Mouse (Mus musculus) forebrain, embryonic 15.5 days (tissue): Measurements from ENCODE around the gene Grtp1. TPM values are rescaled to one million over a fixed set of nuclear protein-coding genes. Genes with fewer than 3 reads are reported as not detected.
A peak's percentile ranks its signal among the peaks of the same experiment; 100 is the strongest.

Source experiments
- ATAC-seq: fragments of 200-750 bp; cut with Nextera tagmentation; replicated peaks from 2 replicates; pipeline ENCODE4 v1.8.0; 2017; ENCODE audit warnings: mild to moderate bottlenecking, moderate TSS enrichment, moderate library complexity
- H3K27ac ChIP-seq: fragments of 300-500 bp; sonication (generic); replicated peaks from 2 replicates; pipeline ENCODE4 v1.5.1; 2015; ENCODE audit warnings: mild to moderate bottlenecking, inconsistent platforms
- H3K27me3 ChIP-seq: fragments of 300-500 bp; sonication (generic); 2 replicates; pipeline ENCODE4 v1.6.1; 2015; ENCODE audit warnings: inconsistent platforms
- H3K36me3 ChIP-seq: fragments of 300-500 bp; sonication (generic); 2 replicates; pipeline ENCODE4 v1.6.1; 2015; ENCODE audit warnings: mild to moderate bottlenecking, inconsistent platforms
- H3K4me1 ChIP-seq: fragments of 300-500 bp; sonication (generic); 2 replicates; pipeline ENCODE4 v1.6.1; 2015; ENCODE audit warnings: inconsistent platforms
- H3K4me2 ChIP-seq: fragments of 300-500 bp; sonication (generic); replicated peaks from 2 replicates; pipeline ENCODE4 v1.6.1; 2015; ENCODE audit warnings: mild to moderate bottlenecking, inconsistent platforms
- H3K4me3 ChIP-seq: fragments of 300-500 bp; sonication (generic); 2 replicates; pipeline ENCODE4 v1.5.1; 2015; ENCODE audit warnings: mild to moderate bottlenecking, inconsistent platforms
- H3K9ac ChIP-seq: fragments of 300-500 bp; sonication (generic); replicated peaks from 2 replicates; pipeline ENCODE4 v1.6.1; 2015; ENCODE audit warnings: mild to moderate bottlenecking, inconsistent platforms
- H3K9me3 ChIP-seq: fragments of 300-500 bp; sonication (generic); 2 replicates; pipeline ENCODE4 v1.6.1; 2016; ENCODE audit warnings: inconsistent platforms
- WGBS: fragments of 180-500 bp; shearing (Covaris S2); methylation state at CpG from one replicate; pipeline ENCODE4 v1.1.7; 2015; ENCODE audit warnings: mixed read lengths; 5-methylcytosine and 5-hydroxymethylcytosine counted together
- polyA plus RNA-seq: library from polyadenylated mRNA; unstranded; fragments of >200 nt; fragmentation: Nextera tagmentation; extraction: Ambion mirVana; gene quantifications from 2 replicates; pipeline ENCODE4 v1.2.1, GENCODE M21; 2015

Gene Grtp1
- polyA plus RNA-seq, 1 experiment from 2014 or later, result 23.4 TPM

DNA sequence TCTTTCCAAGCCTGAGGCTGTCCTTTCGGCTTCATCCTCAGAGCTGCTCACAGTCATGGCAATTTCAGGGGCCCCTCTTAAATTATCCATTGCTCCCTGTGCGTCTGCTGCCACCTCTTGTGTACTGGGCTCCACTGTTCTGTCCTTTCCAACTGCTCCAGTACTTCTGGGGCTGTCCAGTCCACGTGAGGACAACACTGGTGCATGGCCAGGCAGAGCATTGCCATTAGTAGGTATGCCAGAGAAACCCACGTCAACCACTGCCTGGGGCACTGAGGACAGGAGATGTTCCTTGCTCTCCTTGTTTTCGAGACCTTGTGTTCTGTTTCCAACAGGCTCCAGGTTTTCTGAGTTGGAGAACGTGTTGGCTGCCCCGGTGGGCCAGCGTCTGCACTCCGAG is 24.0 kb upstream of the Grtp1 start:
- no peak overlapping the region for H3K4me3 ChIP-seq
- H3K27me3 ChIP-seq, result no peaks in the 10 kb centered on the region
- no peaks in the 10 kb centered on the region for H3K9me3 ChIP-seq
- H3K4me1 ChIP-seq, result 0 out of 2 replicates have a peak, but pooled peaks cover 3% of the 10 kb centered on the region
- no peak overlapping the region for H3K4me2 ChIP-seq
- no peak overlapping the region for H3K9ac ChIP-seq
- no peak for ATAC-seq
- 86% methylated on average over 9 of the region's 9 CpGs for WGBS
- H3K36me3 ChIP-seq, result no peaks in the 10 kb centered on the region
- H3K27ac ChIP-seq, result no peak overlapping the region

DNA sequence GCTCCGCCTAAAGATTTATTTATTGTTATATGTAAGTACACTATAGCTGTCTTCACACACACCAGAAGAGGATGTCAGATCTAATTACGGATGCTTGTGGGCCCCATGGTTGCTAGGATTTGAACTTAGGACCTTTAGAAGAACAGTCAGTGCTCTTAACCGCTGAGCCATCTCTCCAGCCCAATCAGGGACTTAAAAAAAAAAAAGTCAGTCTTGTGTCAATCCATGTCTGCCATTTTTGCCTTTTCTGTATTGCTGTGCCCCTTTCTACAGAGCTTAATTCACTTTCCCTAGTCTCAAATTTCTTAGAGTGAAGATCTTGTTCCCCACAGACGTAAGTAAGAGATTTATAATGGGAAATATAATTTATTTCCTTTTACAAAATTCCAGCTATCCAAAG is 18.0 kb upstream of the Grtp1 start:
- ATAC-seq, result no peak
- no peaks in the 10 kb centered on the region for H3K9me3 ChIP-seq
- 86% methylated on average over 4 of the region's 4 CpGs for WGBS
- no peaks in the 10 kb centered on the region for H3K27me3 ChIP-seq
- no peaks in the 10 kb centered on the region for H3K36me3 ChIP-seq
- no peak overlapping the region for H3K9ac ChIP-seq
- no peaks in the 10 kb centered on the region for H3K4me1 ChIP-seq
- H3K4me2 ChIP-seq, result no peak overlapping the region
- H3K27ac ChIP-seq, result no peak overlapping the region
- no peak overlapping the region for H3K4me3 ChIP-seq

GRCm38 (mm10) chr8:13217986-13218385 is 17.6 kb upstream of the Grtp1 start:
- Histone ChIP-seq H3K9me3 (no peaks in the 10 kb centered on the region), H3K4me3 (no peak overlapping the region), H3K27ac (no peak overlapping the region), H3K4me1 (peaks cover 4% of the 10 kb centered on the region), H3K36me3 (no peaks in the 10 kb centered on the region), H3K4me2 (no peak overlapping the region), H3K9ac (no peak overlapping the region), H3K27me3 (no peaks in the 10 kb centered on the region)
- ATAC-seq, result no peak

DNA sequence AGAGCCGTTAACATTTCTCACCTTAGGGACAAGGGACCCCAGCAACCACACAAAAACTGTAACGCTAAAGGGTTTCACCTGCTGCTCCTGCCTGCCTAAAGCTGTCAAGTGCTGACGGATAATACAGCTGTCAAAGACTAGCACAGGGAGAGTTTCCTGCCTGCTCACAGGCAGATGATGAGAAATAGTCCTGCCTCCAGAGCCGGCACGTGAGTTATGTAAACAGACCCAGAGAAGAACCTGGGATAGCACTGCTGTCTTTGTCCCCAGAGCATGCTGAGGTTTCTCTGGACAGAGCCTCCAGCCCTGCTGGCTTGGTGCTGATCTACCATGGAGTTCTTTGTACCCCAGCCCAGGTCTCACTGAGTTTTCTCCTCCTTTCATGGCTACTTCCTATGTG is 16.7 kb upstream of the Grtp1 start:
- WGBS, result 63% methylated on average over 5 of the region's 5 CpGs
- no peak for ATAC-seq

DNA sequence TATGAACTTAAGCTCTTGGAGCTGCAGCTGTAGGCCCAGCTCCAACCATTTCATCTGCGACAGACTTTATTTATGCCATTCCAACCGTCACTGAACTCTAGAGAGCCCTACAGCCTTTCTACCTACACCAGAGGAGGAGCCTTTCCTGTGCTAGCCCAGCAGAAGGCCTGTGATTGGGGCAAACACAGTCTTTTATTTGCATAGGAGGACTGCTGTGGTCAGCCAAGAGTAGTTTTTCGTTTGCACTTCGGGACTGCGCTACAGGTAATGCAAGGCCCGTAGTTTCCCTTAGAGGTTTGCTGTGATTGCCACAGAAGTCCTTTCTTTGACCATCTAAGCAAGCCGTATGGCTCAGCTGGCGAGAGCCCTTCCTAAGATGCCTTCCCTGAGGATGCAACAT is 16.0 kb upstream of the Grtp1 start:
- ATAC-seq, result no peak
- no peak overlapping the region for H3K4me2 ChIP-seq
- H3K36me3 ChIP-seq, result no peaks in the 10 kb centered on the region
- H3K27me3 ChIP-seq, result no peaks in the 10 kb centered on the region
- no peaks in the 10 kb centered on the region for H3K9me3 ChIP-seq
- H3K4me1 ChIP-seq, result peaks cover 5% of the 10 kb centered on the region
- WGBS, result 74% methylated on average over 8 of the region's 8 CpGs
- no peak overlapping the region for H3K27ac ChIP-seq
- H3K9ac ChIP-seq, result no peak overlapping the region
- H3K4me3 ChIP-seq, result no peak overlapping the region

More for the DNA sequence above, 16.7 kb upstream of the Grtp1 start:
- no peak overlapping the region for H3K9ac ChIP-seq
- no peak overlapping the region for H3K4me2 ChIP-seq
- H3K36me3 ChIP-seq, result no peaks in the 10 kb centered on the region
- H3K9me3 ChIP-seq, result no peaks in the 10 kb centered on the region
- no peaks in the 10 kb centered on the region for H3K27me3 ChIP-seq
- peaks cover 5% of the 10 kb centered on the region for H3K4me1 ChIP-seq
- no peak overlapping the region for H3K4me3 ChIP-seq
- no peak overlapping the region for H3K27ac ChIP-seq

DNA sequence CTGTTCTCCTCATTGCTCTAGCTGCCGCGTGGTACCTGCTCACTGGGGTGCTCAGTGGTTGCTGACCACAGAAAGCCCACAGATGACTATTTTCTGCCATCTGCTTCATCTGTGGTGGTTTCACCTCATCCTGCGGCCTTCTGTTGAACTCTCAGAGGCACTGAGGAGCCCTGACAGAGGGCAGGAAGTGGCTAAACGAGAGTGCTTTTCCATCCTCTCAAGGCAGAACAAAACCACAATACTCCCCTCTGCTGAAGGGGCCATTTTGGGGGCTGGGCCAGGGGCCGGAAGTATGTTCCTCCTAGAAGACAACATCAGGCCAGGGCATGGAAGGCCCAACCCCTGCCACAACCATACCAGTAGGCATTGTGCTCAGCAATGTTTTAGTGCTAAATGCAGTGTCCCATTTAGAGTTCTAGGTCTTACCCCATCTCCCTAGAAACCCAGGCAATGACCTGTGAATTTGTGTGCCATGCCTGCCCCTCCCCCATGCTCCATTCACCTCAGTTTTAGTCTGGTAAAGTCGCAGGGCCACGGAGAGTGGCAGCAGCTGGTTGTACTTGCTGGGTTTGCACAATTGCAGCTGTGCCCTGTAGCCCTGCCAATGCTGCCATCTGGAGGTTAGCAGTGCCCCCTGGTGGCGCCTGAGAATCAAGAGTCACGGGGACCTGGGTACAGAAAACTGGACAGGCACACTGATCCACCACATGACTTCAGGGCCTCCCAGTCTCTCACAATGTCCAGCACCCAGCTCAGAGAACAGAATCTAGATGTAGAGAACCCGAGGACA is 13.3 kb upstream of the Grtp1 start:
- Histone ChIP-seq H3K4me1 (peaks cover 5% of the 10 kb centered on the region), H3K4me3 (no peak overlapping the region), H3K9me3 (no peaks in the 10 kb centered on the region), H3K4me2 (peak overlapping the region; percentile 28; the same call in 1 of the 2 replicates), H3K27ac (no peak overlapping the region), H3K36me3 (no peaks in the 10 kb centered on the region), H3K9ac (no peak overlapping the region), H3K27me3 (no peaks in the 10 kb centered on the region)
- ATAC-seq, result peak; percentile 72
- 24% methylated on average over 10 of the region's 10 CpGs for WGBS

DNA sequence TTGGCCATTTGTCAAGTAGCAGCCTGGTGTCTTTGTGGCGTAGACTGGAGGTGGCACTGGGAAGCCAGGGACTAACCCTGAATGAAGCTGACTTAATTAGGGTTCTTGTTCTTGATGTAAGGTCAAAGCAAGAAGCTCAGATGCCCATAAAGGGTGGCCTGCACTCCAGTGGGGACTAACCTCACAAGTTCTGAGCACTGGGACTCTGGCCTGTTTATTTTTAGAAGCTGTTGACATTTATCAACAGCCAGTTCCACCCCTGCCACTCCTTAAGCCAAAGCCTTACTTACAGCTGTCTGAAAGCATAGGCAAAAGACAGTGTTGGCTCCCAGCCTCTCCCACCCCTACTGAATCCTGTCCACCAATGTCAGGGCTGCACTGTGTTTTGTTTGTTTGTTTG is 9.3 kb upstream of the Grtp1 start:
- H3K36me3 ChIP-seq, result no peaks in the 10 kb centered on the region
- no peak overlapping the region for H3K27ac ChIP-seq
- H3K27me3 ChIP-seq, result no peaks in the 10 kb centered on the region
- ATAC-seq, result no peak
- H3K9ac ChIP-seq, result no peak overlapping the region
- no peak overlapping the region for H3K4me3 ChIP-seq
- 50% methylated on average over 1 of the region's 1 CpGs for WGBS
- no peaks in the 10 kb centered on the region for H3K9me3 ChIP-seq
- H3K4me1 ChIP-seq, result peaks cover 5% of the 10 kb centered on the region
- H3K4me2 ChIP-seq, result no peak overlapping the region

- ATAC-seq, result no peak
- Histone ChIP-seq H3K27me3 (no peaks in the 10 kb centered on the region), H3K9me3 (no peaks in the 10 kb centered on the region), H3K4me2 (no peak overlapping the region), H3K4me3 (no peak overlapping the region), H3K36me3 (no peaks in the 10 kb centered on the region), H3K27ac (no peak overlapping the region), H3K4me1 (peaks cover 5% of the 10 kb centered on the region), H3K9ac (no peak overlapping the region)
- WGBS, result 51% methylated on average over 6 of the region's 6 CpGs
Measured at GRCm38 (mm10) chr8:13208627-13209355, 8.4 kb upstream of the Grtp1 start.

- no peak overlapping the region for H3K27ac ChIP-seq
- no peaks in the 10 kb centered on the region for H3K36me3 ChIP-seq
- ATAC-seq, result no peak
- H3K4me1 ChIP-seq, result no peaks in the 10 kb centered on the region; the same call in 1 of the 2 replicates
- H3K9ac ChIP-seq, result no peak overlapping the region
- 53% methylated on average over 5 of the region's 5 CpGs for WGBS
- H3K27me3 ChIP-seq, result peaks cover 18% of the 10 kb centered on the region
- H3K4me2 ChIP-seq, result no peak overlapping the region
- H3K9me3 ChIP-seq, result no peaks in the 10 kb centered on the region
- no peak overlapping the region for H3K4me3 ChIP-seq
Measured at GRCm38 (mm10) chr8:13206290-13206689, 5.9 kb upstream of the Grtp1 start.

GRCm38 (mm10) chr8:13205311-13205710 is 4.9 kb upstream of the Grtp1 start:
- no peak overlapping the region for H3K4me3 ChIP-seq

GRCm38 (mm10) chr8:13204371-13205140 is 4.1 kb upstream of the Grtp1 start:
- Histone ChIP-seq H3K27me3 (peaks cover 21% of the 10 kb centered on the region), H3K36me3 (no peaks in the 10 kb centered on the region)
- 72% methylated on average over 12 of the region's 12 CpGs for WGBS

More at GRCm38 (mm10) chr8:13205311-13205710, 4.9 kb upstream of the Grtp1 start:
- Histone ChIP-seq H3K27me3 (peaks cover 21% of the 10 kb centered on the region), H3K27ac (no peak overlapping the region), H3K36me3 (no peaks in the 10 kb centered on the region), H3K4me2 (no peak overlapping the region), H3K9me3 (no peaks in the 10 kb centered on the region), H3K9ac (no peak overlapping the region), H3K4me1 (peaks cover 6% of the 10 kb centered on the region)
- WGBS, result 85% methylated on average over 5 of the region's 5 CpGs
- ATAC-seq, result no peak

GRCm38 (mm10) chr8:13203472-13203871 is 3.1 kb upstream of the Grtp1 start:
- Histone ChIP-seq H3K4me3 (no peak overlapping the region), H3K9ac (no peak overlapping the region), H3K27me3 (peaks cover 21% of the 10 kb centered on the region)

More at GRCm38 (mm10) chr8:13204371-13205140, 4.1 kb upstream of the Grtp1 start:
- no peak for ATAC-seq
- H3K9me3 ChIP-seq, result no peaks in the 10 kb centered on the region
- no peak overlapping the region for H3K4me3 ChIP-seq
- no peak overlapping the region for H3K4me2 ChIP-seq
- H3K9ac ChIP-seq, result no peak overlapping the region
- no peak overlapping the region for H3K27ac ChIP-seq
- H3K4me1 ChIP-seq, result peaks cover 12% of the 10 kb centered on the region

More at GRCm38 (mm10) chr8:13203472-13203871, 3.1 kb upstream of the Grtp1 start:
- peaks cover 12% of the 10 kb centered on the region for H3K4me1 ChIP-seq
- no peak overlapping the region for H3K4me2 ChIP-seq
- 73% methylated on average over 1 of the region's 1 CpGs for WGBS
- no peak overlapping the region for H3K27ac ChIP-seq
- H3K36me3 ChIP-seq, result no peaks in the 10 kb centered on the region
- no peaks in the 10 kb centered on the region for H3K9me3 ChIP-seq
- ATAC-seq, result no peak
